Mouse (Mus musculus) C2C12 (cell line): Measurements from ENCODE around the gene Shank1.

ENCODE experiments used
- CTCF ChIP-seq: IDR thresholded peaks from one replicate; pipeline ENCODE4 v1.5.1; 2011; ENCODE audit not compliant: control insufficient read depth, insufficient read depth, insufficient read length
- MAX ChIP-seq: IDR thresholded peaks from one replicate; pipeline ENCODE4 v1.6.1; 2011; ENCODE audit warnings: mild to moderate bottlenecking, control low read depth
- MYOD1 ChIP-seq: IDR thresholded peaks from one replicate; pipeline ENCODE4 v1.6.1; 2011; ENCODE audit warnings: low read depth; ENCODE audit not compliant: control insufficient read depth, insufficient read length
- USF1 ChIP-seq: IDR thresholded peaks from one replicate; pipeline ENCODE4 v1.6.1; 2011; ENCODE audit warnings: low read depth, mild to moderate bottlenecking, control low read depth, moderate library complexity

- TF ChIP-seq CTCF (no peak), MAX (no peak), MYOD1 (no peak), USF1 (no peak)
These were observed 42.9 kb downstream of the Shank1 start for GRCm38 (mm10) chr7:44352750-44353600.
